Mouse (Mus musculus) heart, adult 2 months (tissue): ENCODE data around the gene Mdh1b.

Experiments used
- CTCF ChIP-seq: fragments of 200-600 bp; IDR thresholded peaks from 2 replicates; pipeline ENCODE4 v1.8.1; 2022; ENCODE audit warnings: antibody characterized with exemption, mild to moderate bottlenecking, moderate library complexity
- EP300 ChIP-seq: fragments of 200-500 bp; IDR thresholded peaks from 2 replicates; pipeline ENCODE4 v1.6.1; 2011; ENCODE audit warnings: low read depth, low read length, control low read depth; ENCODE audit not compliant: insufficient read depth
- POLR2A ChIP-seq: fragments of 200-500 bp; IDR thresholded peaks from 2 replicates; pipeline ENCODE4 v1.6.1; 2011; ENCODE audit warnings: mild to moderate bottlenecking, low read depth, low read length, control low read depth; ENCODE audit not compliant: insufficient read depth

DNA sequence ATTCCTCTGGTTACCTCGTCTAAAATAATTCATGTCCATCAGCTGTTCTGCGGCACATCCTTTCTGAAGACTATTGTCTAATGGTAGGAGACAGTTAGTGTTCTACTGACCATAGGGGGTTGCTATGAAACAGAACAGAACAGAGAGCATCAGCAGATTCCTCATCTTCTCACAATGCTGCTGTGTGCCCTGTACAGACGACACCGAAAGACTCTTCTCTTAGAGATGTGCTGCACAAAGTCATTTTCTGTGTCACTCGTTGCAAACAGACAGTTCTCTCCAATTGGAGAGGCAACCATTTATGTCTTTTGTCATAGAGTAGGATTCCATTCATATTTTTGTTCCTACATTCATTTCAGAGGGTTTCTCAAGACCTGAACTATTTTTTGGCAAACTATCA is 39.0 kb upstream of the Mdh1b start, which contains the start of gene 4933402D24Rik:
- TF ChIP-seq CTCF, result no peak
- TF ChIP-seq POLR2A, result no peak
- TF ChIP-seq EP300, result no peak
